Mouse (Mus musculus) CD4-positive helper T cell, adult 2 months (primary cell): ENCODE data around the gene Acad8.

Source experiments
- DNase-seq: peaks from one replicate; pipeline ENCODE4 v3.0.0-alpha.2; 2012; ENCODE audit warnings: low read depth, missing footprints, low spot score

The Acad8 gene

GRCm38 (mm10) chr9:26985090-26985613 is 14.2 kb downstream of the Acad8 start:
- DNase-seq: no peak

- no peak for DNase-seq
Observed at GRCm38 (mm10) chr9:26978776-26979175, 20.6 kb downstream of the Acad8 start.

GRCm38 (mm10) chr9:26977754-26978153 is 21.6 kb downstream of the Acad8 start:
- DNase-seq: no peak

GRCm38 (mm10) chr9:26947790-26948189 is 51.6 kb downstream of the Acad8 start:
- DNase-seq: no peak

GRCm38 (mm10) chr9:26924146-26924545 is 75.2 kb downstream of the Acad8 start:
- DNase-seq: no peak
